Mouse (Mus musculus) lung, adult 2 months (tissue): Measurements from ENCODE around the gene Slc25a5.

Experiments
- CTCF ChIP-seq: fragments of 200-500 bp; IDR thresholded peaks from 2 replicates; pipeline ENCODE4 v1.5.1; 2011; ENCODE audit warnings: mild to moderate bottlenecking, low read length, control low read depth; ENCODE audit not compliant: insufficient read depth
- POLR2A ChIP-seq: fragments of 200-500 bp; IDR thresholded peaks from 2 replicates; pipeline ENCODE4 v1.6.1; 2011; ENCODE audit warnings: low read depth, mild to moderate bottlenecking, control low read depth, low read length, borderline replicate concordance; ENCODE audit errors: extremely low read depth

- TF ChIP-seq CTCF (no peak), POLR2A (no peak)
Measured at GRCm38 (mm10) chrX:36847152-36847551, 51.7 kb downstream of the Slc25a5 start.
